In genomic region chr14:120979559-120979958, GRCm38 (mm10) we compare ENCODE assay signal across 8 mouse cellular contexts. TPM values are rescaled to one million over a fixed set of nuclear protein-coding genes. Genes with fewer than 3 reads are reported as not detected.
A peak's percentile ranks its signal among the peaks of the same experiment; 100 is the strongest.
DNase-seq lines count a peak whose midpoint lies in the region; ATAC-seq and TF ChIP-seq lines count a peak whose summit lies in the region.

No protein-coding gene starts in this region.

- no peak overlapping the region for H3K9ac ChIP-seq in kidney, embryonic 14.5 days (ENCODE audit: low read depth, low read length)
- H3K9ac ChIP-seq in MEL (ENCODE audit: control insufficient read depth, low read depth, low read length, poor library complexity, severe bottlenecking), result no peak overlapping the region

- no peak overlapping the region for H3K27ac ChIP-seq in kidney, embryonic 14.5 days (ENCODE audit: low read depth, low read length)
- no peak overlapping the region for H3K27ac ChIP-seq in MEL (ENCODE audit: control insufficient read depth, low read depth, low read length)
- no peak overlapping the region for H3K27ac ChIP-seq in cortical plate, adult 2 months (ENCODE audit: insufficient read depth, low read length)

- TF ChIP-seq EP300 in MEL (IDR thresholded peaks at IDR 0.05; ENCODE audit: low read depth in 1 of 2, low read length in 2 of 2), result no peak

- no peak for TF ChIP-seq RAD21 in MEL (IDR thresholded peaks at IDR 0.05; ENCODE audit: low read depth, low read length)

- H3K4me1 ChIP-seq in kidney, embryonic 14.5 days (ENCODE audit: control insufficient read depth, insufficient read depth, low read length), result no peaks in the 10 kb centered on the region
- no peaks in the 10 kb centered on the region for H3K4me1 ChIP-seq in MEL (ENCODE audit: control insufficient read depth in 1 of 2, insufficient read depth in 2 of 2, low read length in 2 of 2)
- H3K4me1 ChIP-seq in cortical plate, adult 2 months (ENCODE audit: control insufficient read depth, insufficient read depth, low read length), result no peaks in the 10 kb centered on the region

- peak; percentile 51 for DNase-seq in kidney, adult 18-20 months
- DNase-seq in 416B (ENCODE audit: low read depth), result peak; percentile 24
- DNase-seq in MEL (ENCODE audit: low read depth, low spot score), result no peak
- DNase-seq in kidney, postnatal 36 days, result peak; percentile 57 to 75
- DNase-seq in thymus, postnatal 14 days, result no peak

- peak in 2 of 3 experiments; percentile 23 to 24; a peak in 2 of 6 replicates for TF ChIP-seq CTCF in MEL (IDR thresholded peaks at IDR 0.05 in 2 of 3, conservative IDR thresholded peaks at IDR 0.05 in 1 of 3; ENCODE audit: control insufficient read depth in 1 of 3, insufficient read depth in 1 of 3, low read depth in 2 of 3, low read length in 3 of 3, poor library complexity in 1 of 3, severe bottlenecking in 1 of 3)
- TF ChIP-seq CTCF in cortical plate, adult 2 months (IDR thresholded peaks at IDR 0.05; ENCODE audit: extremely low read depth, insufficient read depth, low read length), result peak; percentile 67

- no peaks in the 10 kb centered on the region for H3K36me3 ChIP-seq in kidney, embryonic 14.5 days (ENCODE audit: control insufficient read depth, insufficient read depth, low read length)
- H3K36me3 ChIP-seq in MEL (ENCODE audit: control insufficient read depth in 1 of 2, insufficient read depth in 2 of 2, low read length in 2 of 2), result no peaks in the 10 kb centered on the region

- no peaks in the 10 kb centered on the region for H3K79me2 ChIP-seq in MEL (ENCODE audit: control insufficient read depth, insufficient read depth, low read length, poor library complexity)

- no peak for TF ChIP-seq POLR2A in MEL (IDR thresholded peaks at IDR 0.05; ENCODE audit: control insufficient read depth in 1 of 2, insufficient read depth in 1 of 2, low read depth in 1 of 2, low read length in 2 of 2, poor library complexity in 1 of 2)
- TF ChIP-seq POLR2A in cortical plate, adult 2 months (IDR thresholded peaks at IDR 0.05; ENCODE audit: extremely low read depth, insufficient read depth, low read length), result no peak

- no peaks in the 10 kb centered on the region for H3K27me3 ChIP-seq in kidney, embryonic 14.5 days (ENCODE audit: control insufficient read depth, insufficient read depth, low read length)
- no peaks in the 10 kb centered on the region for H3K27me3 ChIP-seq in MEL (ENCODE audit: control insufficient read depth in 1 of 2, insufficient read depth in 2 of 2, low read length in 2 of 2)

- no peak overlapping the region for H3K4me3 ChIP-seq in kidney, embryonic 14.5 days (ENCODE audit: low read length)
- H3K4me3 ChIP-seq in MEL (ENCODE audit: control insufficient read depth in 1 of 2, insufficient read depth in 1 of 2, low read depth in 2 of 2, low read length in 2 of 2), result no peak overlapping the region
- no peak overlapping the region for H3K4me3 ChIP-seq in cortical plate, adult 2 months (ENCODE audit: insufficient read depth, low read length)

- H3K9me3 ChIP-seq in kidney, embryonic 14.5 days (ENCODE audit: control insufficient read depth, low read length), result no peaks in the 10 kb centered on the region
- H3K9me3 ChIP-seq in MEL (replicated peaks; ENCODE audit: insufficient read depth, low read length), result no peaks in the 10 kb centered on the region

- no peak overlapping the region for H3K4me2 ChIP-seq in kidney, embryonic 14.5 days (replicated peaks; ENCODE audit: low read depth, low read length)

- ATAC-seq in kidney, embryonic 14.5 days (ENCODE audit: low FRiP score, low TSS enrichment), result no peak
- ATAC-seq in erythroblast, adult 5-6 weeks (replicated peaks; ENCODE audit: low FRiP score, poor library complexity, severe bottlenecking), result no peak

- WGBS in kidney, embryonic 14.5 days, result 45% methylated on average over 3 of the region's 3 CpGs

TF ChIP-seq in MEL, 35 proteins besides CTCF, POLR2A, EP300 and RAD21:
- peak; percentile 31; the same call in 1 of the 2 replicates for TF ChIP-seq SMC3 (IDR thresholded peaks at IDR 0.05; ENCODE audit: low read depth, low read length)
- no peak for TF ChIP-seq ZNF384 (IDR thresholded peaks at IDR 0.05; ENCODE audit: low read depth, low read length)

RNA-seq across cellular contexts. Expression of gene Farp1, which starts 55.4 kb away (rescaled TPM):
- polyA plus RNA-seq in kidney, embryonic 14.5 days (2014; fragmentation: Nextera tagmentation; extraction: Ambion mirVana), result 32.1 and 43.3 TPM in 2 replicates
- 0.52 and 0.62 TPM in 2 replicates for total RNA-seq in MEL (2012; rRNA removed)
- 1 to 10 TPM in 1 of 2 experiments, not detected in 1; 1.1 TPM for polyA plus RNA-seq in MEL (2012; ENCODE audit: insufficient read depth in 1 of 2, insufficient read length in 2 of 2, low read depth in 1 of 2, low replicate concordance in 2 of 2, missing spikeins in 1 of 2)
- 58.0 and 61.6 TPM in 2 replicates for polyA plus RNA-seq in cortical plate, adult 2 months (2012; rRNA removed)
- total RNA-seq in erythroblast, adult 5-6 weeks (2015; ENCODE audit: low replicate concordance), result 0.42 and 0.58 TPM in 2 replicates
- 1.5 TPM in 1 of 2 replicates, not detected in the other for total RNA-seq in erythroblast, adult 5-6 weeks (2017; ENCODE audit: low replicate concordance)

Comparison
In these comparisons a context has a peak if more than half of its experiments do, and no peak if none do; other contexts are left out.
1. DNase-seq: peak in kidney, adult 18-20 months (single experiment), 416B (single experiment) and kidney, postnatal 36 days (2 of 2); none in MEL (single experiment) and thymus, postnatal 14 days (single experiment).
2. RNA of gene Farp1, which starts 55.4 kb away (polyA plus RNA-seq): 58.0 to 61.6 TPM in cortical plate, adult 2 months and 32.1 to 43.3 TPM in kidney, embryonic 14.5 days; 1.1 TPM in MEL; every median in the first group is over 10 times any median in the second.